In genomic region chr14:25396990-25397531, GRCm38 (mm10) we compare ENCODE assay signal across 8 mouse cellular contexts.
DNase-seq lines count a peak whose midpoint lies in the region; ATAC-seq and TF ChIP-seq lines count a peak whose summit lies in the region.

No protein-coding gene starts in this region.

- H3K9me3 ChIP-seq in forebrain, embryonic 15.5 days, result no peaks in the 10 kb centered on the region
- no peaks in the 10 kb centered on the region for H3K9me3 ChIP-seq in hindbrain, embryonic 10.5 days
- H3K9me3 ChIP-seq in limb, embryonic 14.5 days (ENCODE audit: control insufficient read depth, low read length), result no peaks in the 10 kb centered on the region

- no peak overlapping the region for H3K4me3 ChIP-seq in forebrain, embryonic 15.5 days
- peak overlapping the region; percentile 36 for H3K4me3 ChIP-seq in hindbrain, embryonic 10.5 days
- 0 out of 2 replicates have a peak overlapping the region, but pooled peaks have one; percentile 13 for H3K4me3 ChIP-seq in limb, embryonic 14.5 days (replicated peaks; ENCODE audit: low read length)
- H3K4me3 ChIP-seq in myocyte, result no peak overlapping the region

- H3K27me3 ChIP-seq in forebrain, embryonic 15.5 days, result no peaks in the 10 kb centered on the region
- H3K27me3 ChIP-seq in hindbrain, embryonic 10.5 days (ENCODE audit: insufficient read depth, poor library complexity, severe bottlenecking), result peaks cover 56% of the 10 kb centered on the region
- H3K27me3 ChIP-seq in limb, embryonic 14.5 days (ENCODE audit: control insufficient read depth, insufficient read depth, low read length), result no peaks in the 10 kb centered on the region
- no peaks in the 10 kb centered on the region for H3K27me3 ChIP-seq in myocyte (ENCODE audit: control insufficient read depth, insufficient read depth, insufficient read length)

- DNase-seq in urinary bladder, postnatal 14 days (ENCODE audit: low spot score), result peak; percentile 68
- DNase-seq in urinary bladder, adult 2 months (ENCODE audit: low spot score), result no peak
- DNase-seq in hindbrain, embryonic 10.5 days (ENCODE audit: low spot score), result peak; percentile 82
- peak; percentile 80 for DNase-seq in limb, embryonic 14.5 days (ENCODE audit: low spot score)
- DNase-seq in right cerebral cortex, adult 18-20 months, result no peak
- no peak for DNase-seq in T-cell, adult 2 months (ENCODE audit: low spot score)

- no peaks in the 10 kb centered on the region for H3K79me2 ChIP-seq in myocyte (ENCODE audit: control insufficient read depth, insufficient read depth)

- peak overlapping the region; percentile 8 for H3K4me2 ChIP-seq in forebrain, embryonic 15.5 days (replicated peaks)
- peak overlapping the region; percentile 30 for H3K4me2 ChIP-seq in limb, embryonic 14.5 days (replicated peaks; ENCODE audit: low read depth, low read length, severe bottlenecking)
- peak overlapping the region; percentile 46 for H3K4me2 ChIP-seq in myocyte (ENCODE audit: low read depth)

- TF ChIP-seq POLR2A in limb, embryonic 14.5 days (IDR thresholded peaks at IDR 0.05; ENCODE audit: borderline replicate concordance, extremely low read depth, insufficient read depth, insufficient read length), result no peak
- TF ChIP-seq POLR2A in myocyte (IDR thresholded peaks at IDR 0.05; ENCODE audit: insufficient read length, low read depth), result no peak

- peaks cover 38% of the 10 kb centered on the region for H3K4me1 ChIP-seq in forebrain, embryonic 15.5 days
- H3K4me1 ChIP-seq in hindbrain, embryonic 10.5 days (replicated peaks), result peaks cover 72% of the 10 kb centered on the region
- peaks cover 10% of the 10 kb centered on the region for H3K4me1 ChIP-seq in limb, embryonic 14.5 days (ENCODE audit: control insufficient read depth, insufficient read depth, low read length)

- no peaks in the 10 kb centered on the region for H3K36me3 ChIP-seq in forebrain, embryonic 15.5 days
- H3K36me3 ChIP-seq in hindbrain, embryonic 10.5 days, result no peaks in the 10 kb centered on the region
- no peaks in the 10 kb centered on the region for H3K36me3 ChIP-seq in limb, embryonic 14.5 days (ENCODE audit: control insufficient read depth, insufficient read depth, low read length)
- H3K36me3 ChIP-seq in myocyte (ENCODE audit: control insufficient read depth, insufficient read depth), result no peaks in the 10 kb centered on the region

- no peak overlapping the region for H3ac ChIP-seq in myocyte (ENCODE audit: control insufficient read depth, insufficient read length)

- ATAC-seq in forebrain, embryonic 15.5 days (replicated peaks), result peak; percentile 78
- peak; percentile 79 for ATAC-seq in limb, embryonic 14.5 days (ENCODE audit: low FRiP score, low read depth)

- WGBS in forebrain, embryonic 15.5 days, result under 1% methylated on average over 9 of the region's 9 CpGs
- WGBS in hindbrain, embryonic 10.5 days, result 1% methylated on average over 9 of the region's 9 CpGs
- 1% methylated on average over 9 of the region's 9 CpGs for WGBS in limb, embryonic 14.5 days

- H3K9ac ChIP-seq in forebrain, embryonic 15.5 days (replicated peaks), result no peak overlapping the region; the same call in 1 of the 2 replicates
- H3K9ac ChIP-seq in limb, embryonic 14.5 days (ENCODE audit: low read depth, low read length, severe bottlenecking), result peak overlapping the region; percentile 16; the same call in 1 of the 2 replicates

- H3K27ac ChIP-seq in forebrain, embryonic 15.5 days (replicated peaks), result peak overlapping the region; percentile 85
- H3K27ac ChIP-seq in hindbrain, embryonic 10.5 days, result peak overlapping the region; percentile 87
- peak overlapping the region; percentile 68 for H3K27ac ChIP-seq in limb, embryonic 14.5 days (replicated peaks; ENCODE audit: low read depth, low read length)

TF ChIP-seq in myocyte, 11 proteins besides CTCF, POLR2A, EP300 and RAD21:
- no peak for TF ChIP-seq MAX (IDR thresholded peaks at IDR 0.05; ENCODE audit: low read depth)
- no peak for TF ChIP-seq POLR2AphosphoS2 (IDR thresholded peaks at IDR 0.05; ENCODE audit: insufficient read length, low read depth)
- no peak for TF ChIP-seq TCF12 (IDR thresholded peaks at IDR 0.05; ENCODE audit: insufficient read depth, poor library complexity, severe bottlenecking)
- no peak for TF ChIP-seq MYOG (IDR thresholded peaks at IDR 0.05; ENCODE audit: control insufficient read depth in 1 of 3, insufficient read depth in 1 of 3, insufficient read length in 2 of 3, low read depth in 2 of 3)
- TF ChIP-seq SRF (IDR thresholded peaks at IDR 0.05; ENCODE audit: control insufficient read depth, insufficient read length, low read depth), result no peak
- TF ChIP-seq USF1 (IDR thresholded peaks at IDR 0.05; ENCODE audit: low read depth), result no peak
- no peak for TF ChIP-seq MYOD1 (IDR thresholded peaks at IDR 0.05; ENCODE audit: control insufficient read depth in 1 of 3, insufficient read length in 2 of 3, low read depth in 2 of 3)
- no peak for TF ChIP-seq E2F4 (IDR thresholded peaks at IDR 0.05; ENCODE audit: insufficient read depth)
- no peak for TF ChIP-seq CEBPB (IDR thresholded peaks at IDR 0.05; ENCODE audit: insufficient read depth, poor library complexity, severe bottlenecking)
- TF ChIP-seq REST (IDR thresholded peaks at IDR 0.05; ENCODE audit: insufficient read depth, insufficient read length), result no peak
- no peak for TF ChIP-seq TCF3 (IDR thresholded peaks at IDR 0.05; ENCODE audit: insufficient read length, low read depth)
TF ChIP-seq in myocyte: peak in this region for 0.

Comparison
In these comparisons a context has a peak if more than half of its experiments do, and no peak if none do; other contexts are left out.
1. DNase-seq: peak in urinary bladder, postnatal 14 days (single experiment), hindbrain, embryonic 10.5 days (single experiment) and limb, embryonic 14.5 days (single experiment); none in urinary bladder, adult 2 months (single experiment), right cerebral cortex, adult 18-20 months (single experiment) and T-cell, adult 2 months (single experiment).
2. H3K4me3 ChIP-seq: peak in hindbrain, embryonic 10.5 days (single experiment) and limb, embryonic 14.5 days (single experiment); none in forebrain, embryonic 15.5 days (single experiment) and myocyte (single experiment).
3. Peak in every context shown above with its lines, with median percentiles within 50 percentile points of each other: H3K27ac ChIP-seq and H3K4me2 ChIP-seq.